ENCODE assay signal across 7 mouse cellular contexts in genomic region chr5:67579725-67580633, GRCm38 (mm10). TPM values are rescaled to one million over a fixed set of nuclear protein-coding genes. Genes with fewer than 3 reads are reported as not detected.
DNase-seq lines count a peak whose midpoint lies in the region; ATAC-seq and TF ChIP-seq lines count a peak whose summit lies in the region.

No protein-coding gene starts in this region.

- TF ChIP-seq CTCF in hindbrain, postnatal 0 days (IDR thresholded peaks at IDR 0.05; ENCODE audit: low read depth) = peak; percentile 38

- no peaks in the 10 kb centered on the region for H3K4me1 ChIP-seq in hindbrain, postnatal 0 days (ENCODE audit: insufficient read depth, low read length)
- H3K4me1 ChIP-seq in hindbrain, embryonic 10.5 days (replicated peaks) = no peaks in the 10 kb centered on the region
- no peaks in the 10 kb centered on the region for H3K4me1 ChIP-seq in midbrain, embryonic 10.5 days

- H3K27me3 ChIP-seq in hindbrain, postnatal 0 days (ENCODE audit: insufficient read depth, low read length) = no peaks in the 10 kb centered on the region
- no peaks in the 10 kb centered on the region for H3K27me3 ChIP-seq in hindbrain, embryonic 10.5 days (ENCODE audit: insufficient read depth, poor library complexity, severe bottlenecking)
- H3K27me3 ChIP-seq in midbrain, embryonic 10.5 days (ENCODE audit: low read depth, poor library complexity, severe bottlenecking) = no peaks in the 10 kb centered on the region

- peak; percentile 10 for DNase-seq in hindbrain, postnatal 0 days (ENCODE audit: low spot score)
- DNase-seq in hindbrain, embryonic 10.5 days (ENCODE audit: low spot score) = no peak
- DNase-seq in right cerebral cortex, postnatal 14 days = peak; percentile 13
- DNase-seq in right cerebral cortex, postnatal 25 days = no peak
- peak; percentile 16 for DNase-seq in c-Kit-positive CD71-negative TER-119-negative erythroid progenitor cells, embryonic 14.5 days (ENCODE audit: low read depth)
- peak; percentile 35 for DNase-seq in thymus, postnatal 4 days
- DNase-seq in midbrain, embryonic 10.5 days (ENCODE audit: low spot score) = no peak

- H3K9me3 ChIP-seq in hindbrain, postnatal 0 days (ENCODE audit: low read length) = no peaks in the 10 kb centered on the region
- H3K9me3 ChIP-seq in hindbrain, embryonic 10.5 days = no peaks in the 10 kb centered on the region
- no peaks in the 10 kb centered on the region for H3K9me3 ChIP-seq in midbrain, embryonic 10.5 days (replicated peaks)

- H3K27ac ChIP-seq in hindbrain, postnatal 0 days = no peak overlapping the region
- H3K27ac ChIP-seq in hindbrain, embryonic 10.5 days = no peak overlapping the region
- no peak overlapping the region for H3K27ac ChIP-seq in midbrain, embryonic 10.5 days (replicated peaks)

- ATAC-seq in hindbrain, postnatal 0 days = no peak

- WGBS in hindbrain, postnatal 0 days = 52% methylated on average over 6 of the region's 6 CpGs
- WGBS in hindbrain, embryonic 10.5 days = 50% methylated on average over 6 of the region's 6 CpGs
- WGBS in midbrain, embryonic 10.5 days = 57% methylated on average over 6 of the region's 6 CpGs

- no peak overlapping the region for H3K9ac ChIP-seq in hindbrain, postnatal 0 days (replicated peaks; ENCODE audit: low read length)

- H3K4me2 ChIP-seq in hindbrain, postnatal 0 days (ENCODE audit: low read depth, low read length) = no peak overlapping the region

- H3K36me3 ChIP-seq in hindbrain, postnatal 0 days (ENCODE audit: insufficient read depth, low read length) = no peaks in the 10 kb centered on the region
- no peaks in the 10 kb centered on the region for H3K36me3 ChIP-seq in hindbrain, embryonic 10.5 days
- no peaks in the 10 kb centered on the region for H3K36me3 ChIP-seq in midbrain, embryonic 10.5 days

- H3K4me3 ChIP-seq in hindbrain, postnatal 0 days (ENCODE audit: low read length) = no peak overlapping the region
- H3K4me3 ChIP-seq in hindbrain, embryonic 10.5 days = no peak overlapping the region
- H3K4me3 ChIP-seq in midbrain, embryonic 10.5 days = no peak overlapping the region

RNA-seq across cellular contexts. Expression of gene Shisa3, which starts 27.7 kb away (rescaled TPM):
- 3.1 and 3.2 TPM in 2 replicates for total RNA-seq in hindbrain, postnatal 0 days (2014; rRNA removed)
- polyA plus RNA-seq in hindbrain, postnatal 0 days (2015; fragmentation: Nextera tagmentation; extraction: Ambion mirVana) = 1.4 and 1.6 TPM in 2 replicates
- polyA plus RNA-seq in hindbrain, embryonic 10.5 days (2016; fragmentation: Nextera tagmentation; extraction: Ambion mirVana) = 6.7 and 7.3 TPM in 2 replicates
- 16.2 and 30.1 TPM in 2 replicates for polyA plus RNA-seq in midbrain, embryonic 10.5 days (2016; fragmentation: Nextera tagmentation; extraction: Ambion mirVana)

Comparison
In these comparisons a context has a peak if more than half of its experiments do, and no peak if none do; other contexts are left out.
1. DNase-seq: peak in hindbrain, postnatal 0 days (single experiment), right cerebral cortex, postnatal 14 days (single experiment), c-Kit-positive CD71-negative TER-119-negative erythroid progenitor cells, embryonic 14.5 days (single experiment) and thymus, postnatal 4 days (single experiment); none in hindbrain, embryonic 10.5 days (single experiment), right cerebral cortex, postnatal 25 days (single experiment) and midbrain, embryonic 10.5 days (single experiment).